Comparison of ENCODE assay signal across 9 mouse cellular contexts in genomic region chr7:96152431-96152830, GRCm38 (mm10). TPM values are rescaled to one million over a fixed set of nuclear protein-coding genes. Genes with fewer than 3 reads are reported as not detected.
DNase-seq lines count a peak whose midpoint lies in the region; ATAC-seq and TF ChIP-seq lines count a peak whose summit lies in the region.
"Had no signal": no experiment of that assay in that cellular context is flagged by ENCODE, and none has a peak within 500 bp of the region (broad histone marks: within the 10 kb centered on the region; RNA-seq: fewer than 3 reads in every experiment).

No protein-coding gene starts in this region.

- no peaks in the 10 kb centered on the region for H3K27me3 ChIP-seq in lung, postnatal 0 days (replicated peaks; ENCODE audit: insufficient read depth, low read length)
- H3K27me3 ChIP-seq in forebrain, embryonic 11.5 days (ENCODE audit: control insufficient read depth, insufficient read depth, low read length): 0 out of 2 replicates have a peak, but pooled peaks cover 6% of the 10 kb centered on the region
- H3K27me3 ChIP-seq in limb, embryonic 11.5 days (ENCODE audit: control insufficient read depth, insufficient read depth, low read length): no peaks in the 10 kb centered on the region
- H3K27me3 ChIP-seq in stomach, embryonic 16.5 days (ENCODE audit: control insufficient read depth, insufficient read depth, low read length): no peaks in the 10 kb centered on the region

- no peak for ATAC-seq in lung, postnatal 0 days
- peak; percentile 24; the same call in 1 of the 2 replicates for ATAC-seq in forebrain, embryonic 11.5 days (replicated peaks; ENCODE audit: low FRiP score)
- ATAC-seq in limb, embryonic 11.5 days (ENCODE audit: insufficient number of reproducible peaks, low FRiP score, low TSS enrichment, low read depth): no peak
- no peak for ATAC-seq in stomach, embryonic 16.5 days (ENCODE audit: insufficient read depth, low FRiP score)
- ATAC-seq: activated CD4-positive, CD25-positive, alpha-beta regulatory T cell, adult 4 months had no signal

- H3K9ac ChIP-seq in lung, postnatal 0 days (replicated peaks; ENCODE audit: low read depth): no peak overlapping the region
- no peak overlapping the region for H3K9ac ChIP-seq in forebrain, embryonic 11.5 days (ENCODE audit: low read length)
- no peak overlapping the region for H3K9ac ChIP-seq in limb, embryonic 11.5 days (ENCODE audit: low read length)
- no peak overlapping the region; the same call in 1 of the 2 replicates for H3K9ac ChIP-seq in stomach, embryonic 16.5 days (ENCODE audit: low read length)

- WGBS in lung, postnatal 0 days: 16% methylated on average over 4 of the region's 4 CpGs
- 0% methylated on average over 4 of the region's 4 CpGs for WGBS in forebrain, embryonic 11.5 days
- WGBS in limb, embryonic 11.5 days: 11% methylated on average over 4 of the region's 4 CpGs
- 22% methylated on average over 4 of the region's 4 CpGs for WGBS in stomach, embryonic 16.5 days

- H3K27ac ChIP-seq in lung, postnatal 0 days (ENCODE audit: low read length): no peak overlapping the region
- no peak overlapping the region for H3K27ac ChIP-seq in forebrain, embryonic 11.5 days (ENCODE audit: low read depth, low read length)
- no peak overlapping the region for H3K27ac ChIP-seq in limb, embryonic 11.5 days (replicated peaks; ENCODE audit: low read depth, low read length)
- H3K27ac ChIP-seq in stomach, embryonic 16.5 days (ENCODE audit: low read length): peak overlapping the region; percentile 53; the same call in 1 of the 2 replicates

- H3K4me3 ChIP-seq in lung, postnatal 0 days (ENCODE audit: low read depth, low read length): no peak overlapping the region
- no peak overlapping the region for H3K4me3 ChIP-seq in forebrain, embryonic 11.5 days (ENCODE audit: low read depth, low read length)
- no peak overlapping the region; the same call in 1 of the 2 replicates for H3K4me3 ChIP-seq in limb, embryonic 11.5 days (ENCODE audit: low read depth, low read length)
- no peak overlapping the region; the same call in 1 of the 2 replicates for H3K4me3 ChIP-seq in stomach, embryonic 16.5 days (replicated peaks; ENCODE audit: low read length)

- H3K9me3 ChIP-seq in lung, postnatal 0 days (ENCODE audit: low read length): no peaks in the 10 kb centered on the region
- no peaks in the 10 kb centered on the region for H3K9me3 ChIP-seq in forebrain, embryonic 11.5 days (ENCODE audit: control insufficient read depth, low read length)
- H3K9me3 ChIP-seq in limb, embryonic 11.5 days (ENCODE audit: control insufficient read depth, low read length): no peaks in the 10 kb centered on the region
- no peaks in the 10 kb centered on the region for H3K9me3 ChIP-seq in stomach, embryonic 16.5 days (replicated peaks; ENCODE audit: control insufficient read depth, low read length)

- no peak for DNase-seq in lung, postnatal 0 days (ENCODE audit: low spot score)
- no peak for DNase-seq in lung, postnatal 4 days
- DNase-seq in forebrain, embryonic 11.5 days (ENCODE audit: low spot score): no peak
- no peak for DNase-seq in limb, embryonic 11.5 days (ENCODE audit: low spot score)
- DNase-seq in right cerebral cortex, postnatal 14 days: no peak
- DNase-seq in cerebellum, adult 9-11 months: no peak
- DNase-seq: cerebellum, adult 2 months had no signal

- TF ChIP-seq EP300 in lung, postnatal 0 days (IDR thresholded peaks at IDR 0.05): no peak

- H3K36me3 ChIP-seq in lung, postnatal 0 days (ENCODE audit: insufficient read depth, low read length): no peaks in the 10 kb centered on the region
- H3K36me3 ChIP-seq in forebrain, embryonic 11.5 days (ENCODE audit: control insufficient read depth, insufficient read depth, low read length): no peaks in the 10 kb centered on the region
- no peaks in the 10 kb centered on the region for H3K36me3 ChIP-seq in limb, embryonic 11.5 days (ENCODE audit: control insufficient read depth, insufficient read depth, low read length)
- H3K36me3 ChIP-seq in stomach, embryonic 16.5 days (ENCODE audit: control insufficient read depth, insufficient read depth, low read length): no peaks in the 10 kb centered on the region

- peak overlapping the region; percentile 52; the same call in 1 of the 2 replicates for H3K4me2 ChIP-seq in lung, postnatal 0 days (replicated peaks; ENCODE audit: low read depth, low read length)
- H3K4me2 ChIP-seq in forebrain, embryonic 11.5 days (ENCODE audit: low read depth, low read length, severe bottlenecking): peak overlapping the region; percentile 40
- peak overlapping the region; percentile 43; the same call in 1 of the 2 replicates for H3K4me2 ChIP-seq in limb, embryonic 11.5 days (ENCODE audit: low read depth, severe bottlenecking)
- H3K4me2 ChIP-seq in stomach, embryonic 16.5 days (ENCODE audit: low read depth, low read length): peak overlapping the region; percentile 58

- no peak for TF ChIP-seq CTCF in lung, postnatal 0 days (IDR thresholded peaks at IDR 0.05)

- H3K4me1 ChIP-seq in lung, postnatal 0 days (ENCODE audit: insufficient read depth, low read depth, low read length): no peaks in the 10 kb centered on the region
- H3K4me1 ChIP-seq in forebrain, embryonic 11.5 days (replicated peaks; ENCODE audit: control insufficient read depth, insufficient read depth, low read length): 0 out of 2 replicates have a peak, but pooled peaks cover 2% of the 10 kb centered on the region
- no peaks in the 10 kb centered on the region for H3K4me1 ChIP-seq in limb, embryonic 11.5 days (ENCODE audit: control insufficient read depth, insufficient read depth, low read length)
- peaks cover 3% of the 10 kb centered on the region; the same call in 1 of the 2 replicates for H3K4me1 ChIP-seq in stomach, embryonic 16.5 days (ENCODE audit: control insufficient read depth, insufficient read depth, low read length)

RNA-seq across cellular contexts. Expression of gene Tenm4, which starts 18.6 kb away (rescaled TPM):
- polyA plus RNA-seq in lung, postnatal 0 days (2015; fragmentation: Nextera tagmentation; extraction: Ambion mirVana): 5.0 and 8.4 TPM in 2 replicates
- 47.9 and 52.2 TPM in 2 replicates for polyA plus RNA-seq in forebrain, embryonic 11.5 days (2014; fragmentation: Nextera tagmentation; extraction: Ambion mirVana)
- 43.1 and 45.1 TPM in 2 replicates for polyA plus RNA-seq in limb, embryonic 11.5 days (2014; fragmentation: Nextera tagmentation; extraction: Ambion mirVana)
- polyA plus RNA-seq in stomach, embryonic 16.5 days (2015; fragmentation: Nextera tagmentation; extraction: Ambion mirVana): 18.8 and 22.7 TPM in 2 replicates
